Mouse (Mus musculus) limb, embryonic 10.5 days (tissue): ENCODE measurements around the gene Gdf9. TPM values are rescaled to one million over a fixed set of nuclear protein-coding genes. Genes with fewer than 3 reads are reported as not detected.

Experiments used
- DNase-seq: peaks from one replicate; pipeline ENCODE4 v3.0.0-alpha.2; 2017; ENCODE audit warnings: low spot score
- H3K27ac ChIP-seq: fragments of 300-500 bp; sonication (generic); 2 replicates; pipeline ENCODE4 v1.5.1; 2016; ENCODE audit warnings: mild to moderate bottlenecking
- H3K27me3 ChIP-seq: fragments of 300-500 bp; sonication (generic); 2 replicates; pipeline ENCODE4 v1.6.1; 2016; ENCODE audit warnings: low read depth, mild to moderate bottlenecking; ENCODE audit not compliant: poor library complexity, severe bottlenecking
- H3K36me3 ChIP-seq: fragments of 300-500 bp; sonication (generic); 2 replicates; pipeline ENCODE4 v1.6.1; 2016; ENCODE audit warnings: mild to moderate bottlenecking, moderate library complexity
- H3K4me1 ChIP-seq: fragments of 300-500 bp; sonication (generic); 2 replicates; pipeline ENCODE4 v1.6.1; 2016
- H3K4me3 ChIP-seq: fragments of 300-500 bp; sonication (generic); 2 replicates; pipeline ENCODE4 v1.5.1; 2016; ENCODE audit warnings: mild to moderate bottlenecking, moderate library complexity
- H3K9me3 ChIP-seq: fragments of 300-500 bp; sonication (generic); replicated peaks from 2 replicates; pipeline ENCODE4 v1.6.1; 2016; ENCODE audit warnings: mild to moderate bottlenecking
- WGBS: fragments of 180-500 bp; shearing (Covaris S2); methylation state at CpG from one replicate; pipeline ENCODE4 v1.1.7; 2016; 5-methylcytosine and 5-hydroxymethylcytosine counted together
- polyA plus RNA-seq: library from polyadenylated mRNA; unstranded; fragments of >200 nt; fragmentation: Nextera tagmentation; extraction: Ambion mirVana; gene quantifications from 2 replicates; pipeline ENCODE4 v1.2.1, GENCODE M21; 2016

Gdf9 gene
- polyA plus RNA-seq, 1 experiment from 2014 or later, result 0.66 TPM

DNA sequence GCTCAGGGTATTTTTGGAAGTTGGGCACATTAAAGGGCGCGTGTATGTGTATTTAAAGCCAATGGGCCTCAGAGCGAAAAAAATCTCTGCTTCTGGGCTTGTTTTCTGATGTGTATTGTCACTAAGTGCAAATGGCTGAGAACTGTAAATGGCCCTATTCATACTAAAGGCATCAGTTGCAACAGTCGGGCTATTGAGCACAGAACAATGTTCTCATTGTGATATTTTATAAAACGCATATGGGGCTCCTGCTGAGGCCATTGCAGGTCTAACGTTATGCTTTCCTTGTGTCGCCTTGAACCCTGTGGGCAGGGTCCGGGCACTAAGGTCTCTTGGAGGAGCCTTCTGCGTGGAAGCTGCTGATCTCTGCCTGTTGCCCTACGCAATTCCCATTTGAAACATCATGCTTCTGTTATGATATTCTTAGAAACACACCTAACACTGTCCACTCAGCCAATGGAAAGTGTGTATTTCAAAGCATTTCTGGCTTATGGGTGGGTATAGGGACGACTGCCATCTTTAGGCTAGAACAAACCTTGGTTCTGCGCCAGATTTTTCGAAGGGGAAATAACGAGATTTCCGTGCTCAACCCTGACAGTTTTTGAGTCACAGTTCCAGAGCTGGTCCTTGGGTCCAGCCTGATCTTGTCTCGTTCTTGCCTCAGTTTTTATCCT lies 38.6 kb downstream of the Gdf9 start:
- WGBS, result 48% methylated on average over 16 of the region's 16 CpGs
- DNase-seq, result no peak
- Histone ChIP-seq H3K27ac (peak overlapping the region; percentile 36; the same call in 1 of the 2 replicates), H3K27me3 (peaks cover 97% of the 10 kb centered on the region), H3K9me3 (no peaks in the 10 kb centered on the region), H3K4me1 (peaks cover 30% of the 10 kb centered on the region), H3K4me3 (peak overlapping the region; percentile 38; the same call in 1 of the 2 replicates), H3K36me3 (0 out of 2 replicates have a peak, but pooled peaks cover 2% of the 10 kb centered on the region)

DNA sequence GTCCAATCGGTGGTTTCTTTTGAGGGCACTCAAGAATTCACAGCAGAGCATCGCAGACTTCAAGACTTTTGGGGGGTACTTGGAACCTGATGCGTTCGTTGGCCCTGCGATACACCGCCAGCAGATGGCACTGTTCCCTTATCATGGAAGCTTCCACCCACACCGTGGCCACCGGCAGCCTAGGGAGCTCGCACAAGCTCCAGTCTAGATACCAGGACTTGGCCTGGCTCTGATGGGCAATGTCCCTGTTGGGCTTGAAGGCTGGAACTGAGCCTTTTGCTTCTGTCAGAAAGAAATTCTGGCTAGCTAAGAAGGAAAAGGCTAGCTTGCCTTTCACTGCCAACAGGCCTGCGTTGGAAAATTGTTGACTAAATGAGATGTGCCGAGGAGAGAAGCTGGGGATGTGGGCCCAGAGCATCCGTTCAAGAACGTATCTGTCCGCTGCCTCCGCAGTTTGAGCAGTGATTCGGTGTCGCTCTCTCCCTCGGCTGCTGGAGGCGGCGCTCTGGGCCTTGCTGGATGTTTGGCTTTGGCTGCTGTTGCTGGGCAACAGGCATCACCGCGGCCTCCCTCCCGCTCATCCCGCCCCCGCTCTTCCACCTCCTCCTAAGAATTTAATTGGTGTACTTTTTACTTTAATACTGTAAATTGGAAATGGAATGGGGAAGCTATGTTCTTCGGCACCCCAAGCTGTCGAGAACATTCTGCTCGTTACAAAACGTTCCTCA lies 39.3 kb downstream of the Gdf9 start, which contains the start of gene Gm9837:
Gene Gm9837, minus strand, starts transcription at position 512 of the 728 bp plus-strand sequence.
- WGBS, result 5% methylated on average over 29 of the region's 29 CpGs
- peak within 1 kb of the TSS; percentile 38 for H3K4me3 ChIP-seq
- DNase-seq, result peak; percentile 94
- H3K36me3 ChIP-seq, result 0 out of 2 replicates have a peak, but pooled peaks cover 2% of the 10 kb centered on the region
- H3K27ac ChIP-seq, result peak within 1 kb of the TSS; percentile 36; the same call in 1 of the 2 replicates
- H3K9me3 ChIP-seq, result no peaks in the 10 kb centered on the region
- peaks cover 97% of the 10 kb centered on the region for H3K27me3 ChIP-seq
- peaks cover 30% of the 10 kb centered on the region for H3K4me1 ChIP-seq

GRCm38 (mm10) chr11:53472709-53473108 lies 41.9 kb downstream of the Gdf9 start:
- Histone ChIP-seq H3K4me3 (no peak overlapping the region), H3K36me3 (no peaks in the 10 kb centered on the region), H3K9me3 (no peaks in the 10 kb centered on the region), H3K27ac (no peak overlapping the region), H3K27me3 (peaks cover 96% of the 10 kb centered on the region), H3K4me1 (peaks cover 18% of the 10 kb centered on the region)
- DNase-seq, result no peak
- WGBS, result 82% methylated on average over 3 of the region's 3 CpGs

GRCm38 (mm10) chr11:53475620-53476019 lies 44.8 kb downstream of the Gdf9 start:
- Histone ChIP-seq H3K9me3 (no peaks in the 10 kb centered on the region), H3K27ac (no peak overlapping the region), H3K36me3 (no peaks in the 10 kb centered on the region), H3K4me1 (peaks cover 29% of the 10 kb centered on the region), H3K27me3 (peaks cover 98% of the 10 kb centered on the region), H3K4me3 (no peak overlapping the region)
- DNase-seq, result no peak
- 45% methylated on average over 8 of the region's 8 CpGs for WGBS

DNA sequence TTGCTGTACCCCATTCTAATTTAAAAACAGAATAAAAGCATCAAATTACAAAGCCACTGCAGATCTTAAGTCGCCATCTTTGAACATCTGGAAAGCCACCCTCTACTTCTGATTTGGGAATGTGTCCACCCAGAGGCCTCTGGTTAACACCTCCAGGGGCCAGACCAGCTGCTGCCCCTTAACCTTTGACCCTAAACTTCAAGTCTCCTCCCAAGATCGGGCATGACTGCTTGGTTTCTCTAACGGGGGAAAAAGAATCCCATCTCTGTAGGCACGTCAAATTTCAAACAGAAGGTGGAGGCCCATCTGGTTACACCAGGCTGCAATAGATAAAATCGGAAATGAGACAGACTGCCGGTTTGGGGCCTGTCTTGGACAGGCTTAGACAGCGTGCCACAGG lies 47.0 kb downstream of the Gdf9 start:
- DNase-seq, result peak; percentile 61
- Histone ChIP-seq H3K36me3 (no peaks in the 10 kb centered on the region), H3K27ac (no peak overlapping the region), H3K9me3 (no peaks in the 10 kb centered on the region), H3K4me3 (0 out of 2 replicates have a peak overlapping the region, but pooled peaks have one; percentile 53), H3K27me3 (peaks cover 93% of the 10 kb centered on the region), H3K4me1 (peaks cover 23% of the 10 kb centered on the region)
- 18% methylated on average over 7 of the region's 7 CpGs for WGBS

DNA sequence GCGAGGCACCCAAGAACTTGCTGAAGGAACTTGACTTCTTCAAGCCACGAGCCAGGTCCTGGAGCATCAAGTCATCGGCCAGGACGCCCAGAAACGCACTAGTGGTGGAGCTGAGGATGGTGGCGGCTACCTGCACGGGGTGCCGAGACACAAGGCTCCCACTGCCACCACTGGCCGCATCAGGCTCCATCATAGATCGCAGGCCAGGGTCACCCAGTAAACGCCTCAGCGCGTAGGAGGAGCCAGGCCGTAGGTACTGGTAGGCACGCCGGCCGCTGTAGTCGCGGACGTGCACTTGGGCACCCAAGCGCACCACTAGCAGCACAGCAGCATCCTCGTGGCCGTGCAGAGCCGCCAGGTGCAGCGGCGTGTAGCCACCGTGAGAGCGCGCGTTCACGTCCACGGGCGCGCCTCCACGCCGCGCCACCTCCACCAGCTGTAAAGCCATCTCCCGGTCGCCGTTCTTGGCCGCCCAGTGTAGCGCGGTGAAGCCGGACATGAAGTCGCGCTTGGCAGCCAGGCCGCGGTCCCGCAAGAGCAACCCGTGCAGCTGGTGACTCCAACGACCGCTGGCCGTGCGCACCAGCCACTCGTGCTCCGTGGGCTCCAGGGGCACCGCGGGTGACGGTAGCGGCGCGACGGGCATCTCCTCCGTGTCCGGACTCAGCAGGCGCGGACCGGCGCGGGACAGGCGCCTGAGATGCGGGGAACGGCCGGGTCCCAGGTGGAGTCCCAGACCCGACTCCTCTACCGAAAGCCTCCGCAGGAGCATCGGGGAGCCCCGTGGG lies 47.8 kb downstream of the Gdf9 start:
- H3K27ac ChIP-seq, result peak overlapping the region; percentile 27; the same call in 1 of the 2 replicates
- H3K36me3 ChIP-seq, result no peaks in the 10 kb centered on the region
- peaks cover 23% of the 10 kb centered on the region for H3K4me1 ChIP-seq
- peak overlapping the region; percentile 53 for H3K4me3 ChIP-seq
- H3K9me3 ChIP-seq, result no peaks in the 10 kb centered on the region
- DNase-seq, result no peak
- 6% methylated on average over 79 of the region's 79 CpGs for WGBS
- H3K27me3 ChIP-seq, result peaks cover 94% of the 10 kb centered on the region

DNA sequence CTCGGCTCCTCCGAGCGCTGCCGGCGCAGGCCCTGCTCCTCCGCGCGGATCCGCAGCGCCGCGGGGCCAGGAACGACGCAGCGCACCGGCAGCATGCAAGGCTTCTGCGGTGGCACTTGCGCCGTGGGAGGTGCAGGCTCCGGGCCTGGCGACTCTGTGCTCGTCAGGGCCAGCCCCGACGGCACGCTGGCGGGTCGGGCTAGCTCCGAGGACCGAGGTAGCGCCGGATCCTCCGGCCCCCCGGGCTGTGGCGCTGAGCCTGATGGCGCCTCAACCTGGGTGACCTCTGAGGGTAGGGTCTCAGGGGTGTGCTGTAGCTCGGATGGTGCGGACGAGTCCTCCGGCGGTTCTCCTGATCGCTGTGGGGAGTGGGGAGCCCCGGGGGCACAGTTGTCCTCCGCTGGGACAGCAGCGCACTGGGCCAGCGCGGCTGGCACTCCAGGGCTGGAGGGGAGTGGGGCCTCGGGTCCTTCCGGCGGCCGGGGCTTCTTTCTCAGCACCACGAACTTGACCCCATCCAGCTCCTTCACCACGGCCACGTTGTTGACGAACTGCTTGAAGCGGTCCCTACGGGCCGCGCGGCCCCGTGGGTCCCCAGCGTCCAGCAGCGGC lies 48.5 kb downstream of the Gdf9 start:
- Histone ChIP-seq H3K36me3 (no peaks in the 10 kb centered on the region), H3K4me1 (peaks cover 23% of the 10 kb centered on the region), H3K4me3 (peak overlapping the region; percentile 53), H3K27ac (peak overlapping the region; percentile 27; the same call in 1 of the 2 replicates), H3K27me3 (peaks cover 89% of the 10 kb centered on the region), H3K9me3 (no peaks in the 10 kb centered on the region)
- peak; percentile 68 for DNase-seq
- 2% methylated on average over 62 of the region's 62 CpGs for WGBS

DNA sequence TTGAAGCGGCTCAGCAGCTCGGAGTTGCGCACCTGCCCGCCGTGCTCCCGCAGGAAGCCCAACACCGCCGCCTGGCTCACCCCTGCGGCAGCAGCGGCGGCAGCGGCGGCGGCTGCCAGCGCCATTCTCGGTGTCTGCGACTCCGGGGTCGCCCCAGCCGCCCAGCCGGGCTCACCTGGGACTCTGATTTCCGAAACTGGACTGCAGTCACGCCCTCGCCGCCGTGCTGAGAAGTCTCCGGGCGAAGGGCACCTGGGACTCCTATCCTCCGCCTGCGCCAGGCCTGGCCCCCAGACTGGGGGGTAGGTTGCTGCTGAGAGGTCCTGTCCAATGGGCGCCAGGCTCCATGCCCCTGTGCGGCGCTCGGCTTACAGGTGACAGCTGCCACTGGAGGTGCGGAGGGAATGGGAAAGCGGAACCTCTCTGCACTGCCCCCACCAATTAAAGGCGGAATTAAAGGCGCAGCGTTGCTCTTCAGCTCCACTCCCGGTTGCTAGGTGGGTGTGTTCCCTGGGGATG lies 49.0 kb downstream of the Gdf9 start, which contains the start of the genes Gm9945 and Sowaha:
Gene Gm9945, plus strand, starts transcription at position 384 of the 519 bp plus-strand sequence.
Gene Sowaha, minus strand, starts transcription at position 492 of the 519 bp plus-strand sequence.
- WGBS, result 4% methylated on average over 40 of the region's 40 CpGs
- no peak for DNase-seq
- H3K36me3 ChIP-seq, result no peaks in the 10 kb centered on the region
- H3K4me3 ChIP-seq, result peak within 1 kb of the TSS; percentile 53
- no peaks in the 10 kb centered on the region for H3K9me3 ChIP-seq
- peaks cover 84% of the 10 kb centered on the region for H3K27me3 ChIP-seq
- H3K4me1 ChIP-seq, result peaks cover 23% of the 10 kb centered on the region
- peak within 1 kb of the TSS; percentile 27; the same call in 1 of the 2 replicates for H3K27ac ChIP-seq

DNA sequence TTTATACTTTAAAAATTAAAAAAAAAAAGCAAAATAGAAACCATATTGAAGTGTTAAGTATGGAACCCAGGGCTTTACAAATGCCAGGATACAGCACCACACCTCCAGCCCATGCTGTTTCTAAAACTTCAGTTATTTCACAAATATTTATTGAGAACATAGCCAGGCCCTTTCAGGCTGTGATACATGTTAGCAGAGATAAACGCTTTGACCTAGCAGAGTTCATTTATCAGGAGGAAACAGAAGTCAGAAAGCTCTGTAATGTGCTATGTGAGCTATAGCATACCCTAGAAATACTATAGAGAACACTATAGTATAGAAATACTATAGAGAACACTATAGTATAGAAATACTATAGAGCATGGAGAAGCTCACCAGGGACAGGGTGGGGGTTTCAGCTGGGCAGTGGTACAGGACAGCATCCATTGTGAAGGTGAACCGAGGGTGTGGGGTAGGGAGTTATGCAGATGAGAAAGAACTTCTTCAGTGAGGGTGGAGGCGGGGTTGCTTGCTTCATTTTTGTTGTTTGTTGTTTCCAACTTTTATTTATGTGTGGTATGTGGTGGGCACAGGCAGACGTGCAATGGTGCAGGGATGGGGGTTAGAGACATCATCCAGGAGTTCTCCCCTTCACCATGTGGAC lies 50.4 kb downstream of the Gdf9 start:
- no peaks in the 10 kb centered on the region for H3K9me3 ChIP-seq
- no peak overlapping the region for H3K4me3 ChIP-seq
- DNase-seq, result no peak
- peaks cover 24% of the 10 kb centered on the region for H3K4me1 ChIP-seq
- WGBS, result 72% methylated on average over 4 of the region's 4 CpGs
- H3K27me3 ChIP-seq, result peaks cover 76% of the 10 kb centered on the region
- H3K36me3 ChIP-seq, result no peaks in the 10 kb centered on the region
- H3K27ac ChIP-seq, result no peak overlapping the region

DNA sequence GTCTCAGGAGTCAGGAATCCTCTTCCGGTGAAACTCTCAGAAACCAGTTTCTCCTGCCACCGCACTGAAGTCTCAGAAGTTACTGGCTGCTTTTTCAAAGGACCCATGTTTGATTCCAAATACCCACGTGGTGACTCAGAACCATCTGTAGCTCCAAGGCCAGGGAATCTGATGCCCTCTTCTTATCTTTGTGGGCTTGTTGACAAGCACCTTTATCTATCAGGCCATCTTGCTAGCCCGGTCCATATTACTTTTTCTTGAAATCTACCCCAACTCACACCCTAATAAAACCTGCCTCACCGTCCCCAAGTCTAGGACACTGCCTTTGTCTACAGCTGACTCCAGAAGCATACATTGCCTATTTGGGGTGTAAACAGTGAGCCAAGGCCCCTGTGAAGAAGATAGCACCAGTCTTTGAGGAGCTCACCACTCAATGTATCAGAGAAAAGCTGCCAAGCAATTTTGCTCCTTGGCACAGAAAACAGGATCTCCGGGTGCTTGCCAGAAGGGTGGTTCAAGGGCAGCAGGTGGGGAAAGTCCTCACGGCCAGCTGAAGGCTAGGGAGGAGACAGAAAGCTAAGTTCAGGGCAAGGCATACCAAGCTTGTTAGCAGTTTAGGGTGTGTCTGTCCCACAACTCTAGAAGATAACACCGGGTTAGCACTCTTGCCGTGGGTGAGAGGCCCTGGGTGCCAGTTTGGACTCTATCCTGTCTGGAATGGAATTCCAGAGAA lies 52.5 kb downstream of the Gdf9 start:
- Histone ChIP-seq H3K4me1 (peaks cover 31% of the 10 kb centered on the region), H3K36me3 (no peaks in the 10 kb centered on the region), H3K4me3 (no peak overlapping the region), H3K27ac (no peak overlapping the region), H3K27me3 (peaks cover 76% of the 10 kb centered on the region), H3K9me3 (no peaks in the 10 kb centered on the region)
- 74% methylated on average over 9 of the region's 9 CpGs for WGBS
- DNase-seq, result no peak

DNA sequence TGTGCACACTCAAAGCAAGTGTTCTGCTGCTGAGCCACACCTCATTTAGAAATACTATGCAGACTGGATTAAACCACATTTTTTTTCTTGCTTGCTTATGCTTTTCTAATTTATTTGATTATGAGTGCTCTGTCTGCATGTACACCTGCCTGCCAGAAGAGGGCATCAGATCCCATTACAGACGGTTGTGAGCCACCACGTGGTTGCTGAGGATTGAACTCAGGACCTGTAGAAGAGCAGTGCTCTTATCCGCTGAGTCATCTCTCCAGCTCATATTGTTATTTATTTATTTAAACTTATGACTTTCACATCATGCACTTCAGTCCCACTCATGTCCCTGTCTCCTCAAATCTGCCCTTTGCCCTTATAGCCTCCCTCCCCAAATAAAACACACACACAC lies 54.9 kb downstream of the Gdf9 start:
- H3K36me3 ChIP-seq, result no peaks in the 10 kb centered on the region
- 50% methylated on average over 3 of the region's 3 CpGs for WGBS
- H3K27ac ChIP-seq, result no peak overlapping the region
- no peaks in the 10 kb centered on the region for H3K9me3 ChIP-seq
- no peak overlapping the region for H3K4me3 ChIP-seq
- no peak for DNase-seq
- H3K27me3 ChIP-seq, result peaks cover 56% of the 10 kb centered on the region
- H3K4me1 ChIP-seq, result peaks cover 14% of the 10 kb centered on the region
